Mouse (Mus musculus) neural tube, postnatal 0 days (tissue): ENCODE results near the gene Nalcn. TPM values are rescaled to one million over a fixed set of nuclear protein-coding genes. Genes with fewer than 3 reads are reported as not detected.

Source experiments
- polyA plus RNA-seq: library from polyadenylated mRNA; unstranded; fragments of >200 nt; fragmentation: Nextera tagmentation; extraction: Ambion mirVana; gene quantifications from 2 replicates; pipeline ENCODE4 v1.2.1, GENCODE M21; 2015

Nalcn gene
- 11.6 and 12.5 TPM in 2 replicates for polyA plus RNA-seq

GRCm38 (mm10) chr14:123626501-123627179 is at the start of gene Nalcn:
Nalcn (minus strand) TSS chr14:123627144.

GRCm38 (mm10) chr14:123659921-123660385 is 33.0 kb upstream of the Nalcn start, which contains the start of gene Itgbl1:
Itgbl1 (plus strand) TSS chr14:123659971.

Other genes with a start within 250 kb of the Nalcn start
- gene Itgbl1, start 32.8 kb upstream of the Nalcn start, polyA plus RNA-seq, result 5.5 and 7.7 TPM in 2 replicates